Mouse (Mus musculus) thymus, postnatal 0 days (tissue): ENCODE data around the gene Nudt16l1. TPM values are rescaled to one million over a fixed set of nuclear protein-coding genes. Genes with fewer than 3 reads are reported as not detected.

Experiments
- DNase-seq: peaks from one replicate; pipeline ENCODE4 v3.0.0-alpha.2; 2015; ENCODE audit warnings: low spot score
- polyA plus RNA-seq: library from polyadenylated mRNA; unstranded; fragments of >200 nt; fragmentation: Nextera tagmentation; extraction: Ambion mirVana; gene quantifications from 2 replicates; pipeline ENCODE4 v1.2.1, GENCODE M21; 2015

Nudt16l1 gene
- polyA plus RNA-seq, 1 experiment from 2014 or later, result 150 TPM

DNA sequence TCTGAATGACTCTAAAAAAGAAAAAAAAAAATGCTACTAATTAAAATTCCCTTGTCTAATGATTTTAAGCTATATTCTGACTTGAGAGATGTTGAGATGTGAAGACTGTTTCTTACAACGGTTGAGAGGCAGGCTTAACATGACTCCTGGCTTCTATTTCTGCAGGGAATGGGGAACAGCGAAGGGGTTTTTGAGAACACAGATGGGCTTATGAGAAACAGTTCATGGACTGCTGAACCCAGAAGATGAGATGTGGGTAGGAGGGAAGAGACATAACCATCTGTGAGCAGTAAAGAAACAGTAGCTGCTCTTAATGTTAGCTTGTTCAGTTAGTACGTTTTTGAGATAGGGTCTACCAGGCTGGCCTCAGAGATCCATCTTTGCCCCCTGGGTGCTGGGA, 18.0 kb downstream of the Nudt16l1 start:
- DNase-seq, result no peak

DNA sequence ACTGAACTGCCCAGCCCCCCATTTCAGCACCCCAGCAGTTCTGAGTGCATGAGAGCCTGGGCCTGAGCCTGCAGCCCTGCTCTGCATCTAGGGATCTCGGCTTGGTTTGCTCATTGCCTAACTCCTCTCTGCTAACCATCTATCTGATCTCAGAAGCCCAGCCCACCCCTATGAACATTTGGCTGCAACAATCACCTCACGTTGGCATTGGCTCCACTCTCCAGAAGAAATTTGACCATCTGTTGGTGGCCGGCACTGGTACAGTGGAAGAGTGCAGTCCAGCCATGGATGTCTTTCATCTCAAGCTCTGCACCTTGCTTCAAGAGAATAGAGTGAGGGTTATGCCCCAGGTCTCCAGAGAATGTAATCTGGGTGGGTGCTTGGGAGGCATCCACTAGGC, 18.9 kb downstream of the Nudt16l1 start:
- no peak for DNase-seq

DNA sequence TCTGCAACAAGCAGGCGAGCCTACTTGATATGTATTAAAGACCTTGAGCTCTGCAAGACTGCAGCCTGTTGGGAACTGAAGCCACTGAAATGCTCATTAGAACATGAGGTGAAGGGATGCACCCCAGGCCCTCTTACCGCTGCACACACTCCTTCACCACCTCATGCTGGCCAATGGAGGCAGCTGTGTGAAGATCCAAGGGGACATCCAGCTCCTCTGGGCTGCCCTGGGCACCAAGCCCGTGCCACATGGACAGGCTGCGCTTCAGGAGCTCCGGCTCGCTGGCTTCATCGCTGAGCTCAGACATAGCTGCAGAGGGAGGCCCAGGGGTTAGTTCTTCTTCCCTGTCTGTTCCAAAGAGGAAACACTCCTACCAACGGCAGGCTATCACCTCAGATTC, 21.7 kb downstream of the Nudt16l1 start:
- DNase-seq, result no peak

DNA sequence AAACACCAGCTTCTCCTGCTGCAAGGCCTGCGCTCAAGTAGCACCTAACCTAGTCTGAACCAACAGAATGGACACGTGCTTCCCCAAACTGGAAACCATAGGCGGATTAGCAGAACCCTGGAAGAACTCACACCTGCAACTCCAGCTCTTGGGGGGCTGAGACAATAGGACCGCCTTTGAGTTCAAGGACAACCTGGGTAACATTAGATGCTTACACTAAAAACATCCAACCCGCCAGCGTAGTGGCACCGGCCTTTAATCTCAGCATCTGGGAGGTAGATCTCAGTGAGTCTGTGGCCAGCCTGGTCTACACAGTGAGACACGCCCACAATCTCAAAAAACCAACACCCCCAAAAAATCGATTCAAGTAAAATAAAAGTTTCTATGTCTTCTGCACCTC, 24.8 kb downstream of the Nudt16l1 start:
- DNase-seq, result no peak

DNA sequence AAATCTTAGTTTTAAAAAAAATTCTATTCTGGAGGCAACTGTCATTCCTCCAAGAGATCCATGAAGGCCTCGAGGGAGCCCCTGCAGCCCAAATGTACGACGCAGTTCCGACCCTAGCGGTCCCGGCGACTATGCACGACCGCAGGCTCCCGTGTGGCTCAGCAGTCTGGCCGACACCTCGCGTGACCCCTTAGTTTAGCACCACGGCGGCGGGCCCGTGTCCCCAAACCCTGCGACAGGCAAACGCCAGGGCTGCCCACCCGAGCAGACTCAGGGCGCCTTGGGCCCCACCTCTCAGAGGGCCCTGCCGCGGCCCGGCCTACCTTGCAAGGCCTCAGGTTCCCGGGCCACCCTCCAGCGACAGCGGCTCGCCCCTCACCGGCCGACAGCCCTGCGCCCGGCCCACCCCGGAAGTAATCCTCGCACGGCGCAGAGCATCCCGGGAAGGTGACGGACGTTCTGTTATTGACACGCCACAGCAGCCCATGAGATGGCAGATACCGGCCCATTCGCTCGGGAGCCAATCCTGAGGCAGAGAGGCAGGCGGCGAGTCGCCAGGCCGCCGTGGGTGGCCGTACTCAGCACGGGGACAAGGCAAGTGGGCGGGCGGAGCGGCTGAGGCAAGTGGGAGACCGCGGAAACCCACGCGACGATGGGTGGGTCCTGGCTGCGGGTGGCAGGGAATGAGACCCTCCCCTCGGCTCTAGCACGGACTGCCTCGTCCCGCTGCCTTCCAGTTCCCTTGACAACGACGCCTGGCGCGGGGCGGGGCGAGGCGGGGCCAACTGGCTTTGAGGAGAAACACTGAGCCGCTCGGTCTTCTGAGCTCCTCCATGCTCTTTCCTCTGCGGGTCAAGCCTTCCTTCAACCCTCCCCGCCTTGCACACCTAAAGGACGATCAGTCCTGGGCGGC, 25.5 kb downstream of the Nudt16l1 start, which contains the start of gene Anks3:
Gene Anks3 (minus strand): TSS at position 409 of the 913 bp plus-strand sequence.
- DNase-seq, result peak; percentile 87

DNA sequence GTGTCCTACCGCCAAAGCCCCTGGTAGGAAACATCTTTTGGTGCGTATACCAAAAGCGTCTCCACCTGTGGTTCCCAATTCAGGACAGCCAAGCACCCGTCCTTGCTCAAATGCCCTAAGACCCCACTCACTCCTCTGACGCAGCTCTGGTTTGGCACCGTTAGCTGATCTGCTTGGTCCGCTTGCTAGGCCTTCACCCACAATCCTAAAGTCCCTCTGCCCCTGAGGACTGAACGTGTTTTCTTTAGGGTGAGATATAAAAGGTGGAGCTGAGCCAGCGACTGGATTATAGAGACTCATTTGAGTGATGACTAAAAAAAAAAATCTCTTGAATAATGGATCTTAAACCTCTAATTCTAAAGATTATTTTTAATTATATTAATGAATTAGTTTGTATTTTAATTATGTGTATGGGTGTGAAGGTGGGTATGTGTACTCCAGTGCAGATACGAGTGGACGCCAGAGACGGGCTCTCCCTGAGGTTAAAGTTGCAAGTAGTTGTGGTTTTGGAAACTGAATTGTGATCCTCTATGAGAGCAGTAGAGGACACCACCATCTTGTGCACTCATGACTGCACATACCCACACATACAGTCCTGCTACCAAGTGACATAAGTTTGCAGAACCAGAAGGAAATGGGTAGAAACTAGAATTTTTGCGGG, 26.3 kb downstream of the Nudt16l1 start:
- no peak for DNase-seq

DNA sequence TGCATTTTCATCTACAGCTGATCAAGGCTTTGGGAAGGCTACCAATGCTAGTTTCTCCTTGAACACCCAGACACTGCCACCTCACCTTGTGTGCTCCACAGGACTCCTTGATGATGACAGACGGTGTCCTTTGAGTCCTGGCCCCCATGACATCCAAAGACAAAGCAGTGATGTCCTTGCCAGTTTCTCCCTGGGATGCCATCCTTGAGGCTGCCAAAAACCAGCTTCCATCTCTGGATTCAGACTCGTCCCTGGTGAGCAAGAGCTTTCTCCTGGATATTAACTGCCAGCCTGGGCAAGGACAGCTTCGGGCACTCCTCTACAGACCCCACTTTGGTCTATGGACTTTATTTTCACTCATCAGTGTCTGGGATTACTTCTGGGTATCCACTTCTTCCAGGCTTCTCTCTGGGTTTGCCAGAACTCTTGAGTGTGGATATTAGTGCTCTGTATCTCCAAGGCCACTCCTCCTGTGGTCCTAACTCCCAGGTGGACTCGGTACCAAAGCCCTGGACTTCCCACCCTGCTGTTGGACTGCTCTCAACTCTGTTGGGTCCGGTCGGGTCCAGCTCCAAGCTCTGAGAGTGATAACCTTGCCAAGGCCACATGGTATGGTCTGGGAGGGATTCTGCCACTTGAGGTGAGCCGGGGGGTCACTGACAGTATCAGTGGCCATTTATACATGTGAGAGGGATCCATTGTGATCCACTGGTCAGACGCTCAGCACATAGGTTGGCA, 27.0 kb downstream of the Nudt16l1 start:
- no peak for DNase-seq

DNA sequence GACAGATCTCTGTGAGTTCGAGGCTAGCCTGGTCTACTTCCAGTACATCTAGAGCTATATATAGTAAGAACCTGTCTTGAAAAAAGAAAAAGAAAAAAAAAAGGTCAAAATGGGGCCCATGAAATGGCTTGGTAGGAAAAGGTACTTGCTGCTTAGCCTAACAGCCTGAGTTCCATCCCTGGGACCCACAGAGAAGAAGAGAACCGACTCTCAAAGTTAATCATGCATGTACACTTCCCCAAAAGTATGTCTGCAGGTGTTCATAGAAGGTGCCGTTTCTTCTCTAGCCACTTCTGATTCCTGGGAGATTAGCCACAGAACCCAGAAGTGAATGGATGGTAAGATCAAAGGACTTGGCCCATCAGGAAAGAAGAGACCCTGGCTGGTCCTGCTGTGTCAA, 29.9 kb downstream of the Nudt16l1 start:
- no peak for DNase-seq

DNA sequence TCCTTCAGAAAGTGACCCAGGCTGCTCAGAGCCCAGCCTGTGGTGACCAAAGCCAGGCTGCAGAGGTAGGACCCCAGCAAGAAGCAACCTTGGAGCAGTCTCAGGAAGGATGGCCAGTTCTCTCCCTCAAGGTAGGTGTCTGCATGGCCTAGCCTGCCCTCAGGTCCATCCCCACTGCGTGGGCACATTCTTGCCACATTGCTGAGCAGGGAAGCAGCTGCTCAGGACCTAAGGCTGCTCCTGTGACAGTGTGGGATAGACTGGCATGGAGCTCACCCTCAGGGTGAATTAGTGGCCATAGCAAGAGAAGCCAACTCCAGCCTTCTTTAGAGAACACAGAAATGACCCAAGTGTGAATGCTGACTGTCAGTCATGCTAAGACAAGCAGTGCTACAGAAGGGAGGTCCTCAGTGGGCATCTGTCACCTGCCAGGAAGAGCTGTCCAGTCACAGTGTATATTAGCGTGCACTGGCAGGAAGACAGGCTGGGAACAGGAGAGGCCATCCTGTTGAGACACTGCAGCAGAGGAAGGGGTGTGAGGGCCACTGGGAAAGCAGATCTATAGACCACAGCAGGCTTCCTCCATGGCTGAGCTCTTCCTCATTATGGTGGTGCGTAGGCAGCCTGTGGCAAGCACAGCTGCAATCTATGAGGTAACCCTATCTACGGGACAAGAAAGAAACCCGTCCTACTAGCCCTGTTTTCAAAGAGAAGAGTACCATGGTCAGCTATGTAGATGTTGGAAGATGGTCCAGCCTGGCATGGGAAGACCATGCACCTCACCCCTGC, 30.7 kb downstream of the Nudt16l1 start:
- peak; percentile 31 for DNase-seq

DNA sequence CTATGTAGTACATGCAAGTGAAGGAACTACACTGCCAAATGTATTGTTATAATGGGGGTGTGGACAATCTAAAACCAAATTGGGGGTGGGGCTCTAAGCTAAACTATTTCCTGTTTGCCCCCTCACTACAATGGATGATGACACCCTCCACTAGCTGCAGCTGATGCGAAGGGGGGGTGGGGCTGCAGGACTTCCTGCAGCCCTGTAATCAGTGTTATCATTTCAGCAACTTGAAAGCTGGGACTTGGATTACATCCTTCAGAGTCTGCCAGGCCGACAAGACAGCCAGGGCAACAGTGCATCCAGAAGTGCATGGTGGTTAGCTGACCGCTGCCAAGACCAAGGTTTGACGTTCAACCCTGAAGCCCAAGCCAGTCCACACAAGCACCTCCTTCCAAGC, 33.1 kb downstream of the Nudt16l1 start:
- DNase-seq, result peak; percentile 63

DNA sequence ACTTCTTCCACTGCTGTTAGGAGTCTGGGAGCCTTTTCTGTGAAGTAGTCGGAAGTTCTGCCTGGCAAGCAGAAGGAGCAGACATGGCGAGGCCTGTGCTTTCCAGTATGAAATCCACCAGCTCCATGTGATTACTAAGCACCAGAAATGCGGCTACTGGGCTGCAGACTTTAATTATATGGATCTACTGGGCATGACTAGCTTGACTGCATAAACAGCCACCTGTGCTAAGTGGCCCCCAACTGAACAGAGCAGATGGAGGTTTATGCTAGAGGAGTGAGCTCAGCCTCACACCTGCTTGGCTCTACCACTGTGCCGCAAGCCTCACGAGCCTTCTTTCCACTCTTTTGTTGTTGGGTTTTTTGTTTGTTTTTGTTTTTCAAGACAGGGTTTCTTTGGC, 36.0 kb downstream of the Nudt16l1 start:
- peak; percentile 59 for DNase-seq

DNA sequence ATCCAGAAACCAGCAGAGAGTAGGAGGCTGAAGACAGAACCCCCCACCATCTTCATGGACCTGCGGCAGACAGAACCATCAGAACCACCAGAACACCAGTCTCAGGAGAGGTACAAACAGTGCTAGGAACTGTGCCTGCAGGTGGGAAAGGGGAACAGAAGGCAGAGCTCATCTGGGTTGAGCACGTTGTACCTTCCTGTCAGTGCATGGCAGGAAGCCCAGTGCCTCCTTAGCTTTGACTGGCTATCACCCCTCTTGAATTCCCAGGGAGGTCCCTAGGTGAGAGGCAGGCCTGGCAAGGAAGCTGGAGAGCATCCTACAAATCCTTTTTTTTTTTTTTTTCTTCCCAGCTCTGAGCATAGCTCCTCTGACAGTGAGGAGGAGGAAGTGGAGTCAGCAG, 37.6 kb downstream of the Nudt16l1 start:
- no peak for DNase-seq

DNA sequence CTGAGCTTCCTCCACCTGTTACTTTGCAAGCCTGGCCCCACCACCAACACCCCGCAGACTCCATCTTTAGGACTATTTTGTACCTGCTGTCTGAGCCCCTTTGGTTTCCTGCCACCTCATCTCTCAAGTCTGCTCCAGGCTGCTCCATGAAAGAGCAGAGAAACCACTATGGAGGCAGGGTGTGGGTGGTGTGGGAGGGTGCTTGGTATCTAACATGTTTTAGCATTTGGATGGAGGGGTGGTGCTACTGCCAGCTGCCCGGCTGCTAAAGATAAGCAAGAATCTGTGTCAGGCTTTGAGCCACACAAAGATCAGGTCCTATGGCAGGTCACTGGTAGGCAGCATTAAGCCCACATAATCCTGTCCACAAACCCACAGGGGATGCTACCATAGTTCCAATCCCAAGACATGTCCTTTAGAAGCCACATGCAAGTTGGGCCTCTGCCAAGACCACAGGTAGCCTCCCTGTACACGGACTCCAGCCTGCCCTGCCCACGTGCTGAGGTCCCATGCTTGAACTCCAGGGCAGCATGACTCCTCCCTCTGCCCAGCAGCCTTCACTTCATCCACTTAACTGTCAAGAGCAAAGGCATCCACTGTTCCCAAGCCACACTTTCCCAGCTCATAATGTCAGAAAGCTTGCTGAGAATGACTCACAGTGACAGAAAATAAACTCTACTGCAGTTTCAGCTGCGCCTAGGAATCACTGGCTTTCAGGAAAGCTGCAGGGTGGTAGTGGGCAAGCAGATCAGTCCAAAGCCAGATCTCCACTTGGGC, 39.9 kb downstream of the Nudt16l1 start:
- no peak for DNase-seq

DNA sequence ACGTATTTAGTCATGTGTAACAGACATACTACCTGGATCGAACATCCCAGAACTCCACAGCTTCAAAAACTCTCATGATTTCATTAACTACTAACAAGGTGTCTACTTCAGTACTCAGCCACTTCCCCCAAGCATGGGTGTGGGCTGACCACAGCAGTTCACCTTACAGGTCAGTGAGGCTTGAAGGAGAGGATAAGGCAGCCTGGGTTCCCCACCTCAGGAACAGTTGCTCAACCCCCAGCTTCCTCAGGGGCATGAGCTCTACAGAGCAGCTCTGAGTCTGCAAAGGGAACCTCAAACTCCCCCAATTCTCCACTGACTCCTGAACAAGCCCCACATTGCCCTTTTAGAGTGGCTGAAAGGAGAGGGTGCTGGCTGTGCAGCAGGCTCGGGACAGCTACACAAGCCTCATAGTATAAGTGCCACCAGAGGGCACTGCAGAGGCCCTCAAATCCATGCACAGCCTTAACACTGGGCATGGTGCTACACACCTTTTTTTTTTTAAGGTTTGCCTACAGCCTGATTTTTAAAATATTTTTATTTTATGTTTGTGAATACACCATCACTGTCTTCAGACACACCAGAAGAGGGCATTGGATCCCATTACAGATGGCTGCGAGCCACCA, 41.3 kb downstream of the Nudt16l1 start:
- DNase-seq, result peak; percentile 57

DNA sequence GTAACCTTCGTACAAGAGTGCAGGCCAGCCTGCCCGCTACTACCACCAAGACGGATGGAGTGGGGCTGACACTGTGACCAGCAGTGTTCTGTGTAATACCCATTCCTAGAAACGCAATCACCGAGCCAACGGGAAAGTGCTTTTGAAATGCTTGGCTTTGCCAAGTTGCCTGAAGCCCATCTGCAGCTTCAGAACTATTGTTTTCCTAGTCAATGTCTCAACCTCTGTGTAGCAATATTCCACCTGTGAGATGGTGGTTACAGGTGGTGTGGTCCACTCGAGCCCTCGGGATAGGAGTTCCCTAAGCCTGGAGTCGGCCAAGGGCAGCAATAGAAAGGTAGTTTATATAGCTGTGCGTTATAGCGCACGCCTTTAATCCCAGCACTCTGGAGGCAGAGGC, 46.2 kb downstream of the Nudt16l1 start:
- DNase-seq, result no peak

Other genes with a start within 250 kb of the Nudt16l1 start
- 40.4 and 43.0 TPM in 2 replicates for gene Nmral1, start 219.4 kb upstream of the Nudt16l1 start, polyA plus RNA-seq
- gene Hmox2, start 212.4 kb upstream of the Nudt16l1 start, polyA plus RNA-seq, result 125 and 127 TPM in 2 replicates
- gene Cdip1, start 148.5 kb upstream of the Nudt16l1 start, polyA plus RNA-seq, result 51.2 and 57.0 TPM in 2 replicates
- gene 4930562C15Rik, start 103.3 kb upstream of the Nudt16l1 start, polyA plus RNA-seq, result 0.31 TPM in 1 of 2 replicates, not detected in the other
- 57.5 and 62.3 TPM in 2 replicates for gene Ubald1, start 58.4 kb upstream of the Nudt16l1 start, polyA plus RNA-seq
- 31.1 and 31.7 TPM in 2 replicates for gene Mgrn1, start 52.5 kb upstream of the Nudt16l1 start, polyA plus RNA-seq
- gene Anks3, start 25.4 kb downstream of the Nudt16l1 start, polyA plus RNA-seq, result 45.3 and 50.3 TPM in 2 replicates
- gene Sept12, start 59.1 kb downstream of the Nudt16l1 start, polyA plus RNA-seq, result 0.05 and 0.14 TPM in 2 replicates
- 6.4 and 11.7 TPM in 2 replicates for gene Smim22, start 68.5 kb downstream of the Nudt16l1 start, polyA plus RNA-seq
- gene Rogdi, start 74.8 kb downstream of the Nudt16l1 start, polyA plus RNA-seq, result 35.1 TPM in 2 replicates
- 109 and 110 TPM in 2 replicates for gene Glyr1, start 111.1 kb downstream of the Nudt16l1 start, polyA plus RNA-seq
- gene Ubn1, start 111.3 kb downstream of the Nudt16l1 start, polyA plus RNA-seq, result 25.5 and 33.0 TPM in 2 replicates
- 0.49 and 1.0 TPM in 2 replicates for gene Ppl, start 193.7 kb downstream of the Nudt16l1 start, polyA plus RNA-seq
- gene Sec14l5, start 208.3 kb downstream of the Nudt16l1 start, polyA plus RNA-seq, result 0.41 and 0.42 TPM in 2 replicates